Mouse (Mus musculus) MEL-GATA-1-ER (cell line): ENCODE results near the gene F3.

ENCODE experiments used
- DNase-seq: peaks from one replicate; pipeline ENCODE4 v3.0.0-alpha.2; 2012; ENCODE audit warnings: low read depth; ENCODE audit errors: extremely low read depth

Gene F3

GRCm38 (mm10) chr3:121722971-121723844 lies at the start of gene F3:
F3 (plus strand) TSS chr3:121723537.
- DNase-seq, result no peak

DNA sequence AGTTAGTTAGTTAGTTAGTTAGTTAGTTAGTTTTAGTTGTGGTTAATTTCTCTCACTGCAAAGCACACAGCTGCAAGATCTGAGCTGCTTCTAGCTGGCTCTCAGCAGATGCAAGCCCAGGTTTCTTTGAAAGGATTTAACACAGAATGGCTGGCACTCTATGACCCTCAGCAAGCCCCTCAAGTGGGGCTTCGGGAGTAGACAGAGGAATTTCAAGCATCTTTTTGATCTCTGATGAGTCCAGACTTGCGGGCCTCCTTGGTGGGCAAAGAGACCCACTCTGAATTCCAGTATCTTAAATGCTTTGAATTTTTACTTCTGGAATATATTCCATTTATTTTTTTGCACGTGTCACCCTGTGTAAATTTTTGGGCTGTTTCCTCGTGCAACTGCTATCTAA lies 44.4 kb upstream of the F3 start:
- no peak for DNase-seq

- DNase-seq, result no peak
These were observed 43.9 kb upstream of the F3 start for GRCm38 (mm10) chr3:121679443-121679842.

- DNase-seq, result no peak
These were observed 43.1 kb upstream of the F3 start for GRCm38 (mm10) chr3:121680187-121680586.

- no peak for DNase-seq
These were observed 40.6 kb upstream of the F3 start for GRCm38 (mm10) chr3:121682439-121683411.

DNA sequence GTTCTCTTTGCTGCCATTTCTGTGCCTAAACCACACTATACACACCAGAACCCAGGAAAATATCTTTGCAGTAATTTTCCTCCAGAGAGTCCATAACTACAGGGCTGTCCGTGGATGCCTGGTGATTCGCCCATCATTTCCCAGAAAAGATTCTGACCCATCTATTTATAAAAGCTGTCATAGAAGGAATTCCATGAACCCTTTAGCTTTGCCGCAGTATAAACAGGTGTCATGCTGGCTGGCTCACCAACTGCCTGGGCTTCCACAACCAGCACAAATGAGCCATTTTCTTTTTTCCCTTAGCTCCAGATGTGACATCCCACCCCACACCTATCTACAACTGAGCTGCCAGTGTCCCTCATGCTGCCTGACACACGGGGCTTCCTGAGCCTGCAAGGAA lies 38.8 kb upstream of the F3 start:
- no peak for DNase-seq

DNA sequence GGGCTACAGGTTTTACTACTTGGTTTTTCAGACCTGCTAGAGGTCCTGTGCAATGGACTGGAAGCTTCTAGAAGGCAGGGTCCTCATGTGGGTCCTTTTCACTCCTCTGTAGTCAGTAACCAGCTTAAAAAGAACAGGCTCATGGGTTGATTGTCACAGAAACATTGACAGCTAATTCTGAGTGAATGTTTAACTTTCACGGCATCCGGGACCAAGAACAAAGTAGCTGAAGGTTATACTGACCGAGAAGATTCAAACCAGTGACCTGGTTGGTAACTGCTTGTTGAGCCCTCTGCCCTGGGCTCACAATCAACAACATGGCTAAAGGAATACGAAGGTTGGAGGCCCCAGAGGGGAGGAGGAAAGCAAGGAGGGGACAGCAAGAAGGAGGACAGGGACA lies 38.4 kb upstream of the F3 start:
- DNase-seq, result no peak

- no peak for DNase-seq
These were observed 37.4 kb upstream of the F3 start for GRCm38 (mm10) chr3:121685985-121686384.

GRCm38 (mm10) chr3:121686408-121686911 lies 36.9 kb upstream of the F3 start:
- no peak for DNase-seq

DNA sequence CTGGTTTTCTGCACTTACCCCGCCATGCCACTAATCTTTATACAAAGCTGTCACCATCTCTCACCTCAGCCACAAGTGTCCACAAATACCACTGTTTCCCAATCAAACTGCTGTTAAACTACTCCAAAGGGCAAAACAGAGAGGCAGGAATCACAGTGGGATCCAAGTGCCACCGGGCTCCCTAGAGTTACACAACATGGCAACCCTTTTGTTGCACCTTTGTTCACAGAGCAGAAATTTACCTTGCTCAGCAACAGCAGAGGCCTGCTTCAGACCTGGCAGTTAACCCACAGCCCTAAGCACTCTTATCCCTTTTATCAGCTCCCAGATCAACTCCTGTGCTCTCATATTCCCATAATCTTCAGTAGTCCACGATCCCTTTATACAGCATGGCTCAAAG lies 35.6 kb upstream of the F3 start:
- no peak for DNase-seq

DNA sequence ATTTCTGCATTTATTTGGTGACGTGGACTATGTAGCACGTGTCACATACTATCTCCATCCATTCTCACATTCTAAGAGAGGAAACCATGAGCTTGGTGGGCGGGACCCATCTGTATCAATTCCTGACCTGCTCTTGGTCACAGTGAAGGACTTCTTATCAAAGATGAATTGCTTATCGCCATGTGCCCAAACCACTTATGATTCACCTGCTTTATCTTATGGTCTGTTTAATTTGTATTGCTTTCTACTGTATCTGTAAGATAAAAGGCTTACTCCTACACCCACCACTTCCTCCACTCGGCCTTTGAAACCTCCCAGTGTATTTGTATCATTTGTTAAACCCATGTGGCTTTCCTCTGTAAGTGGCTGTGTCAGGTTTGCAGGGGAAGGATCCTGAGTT lies 34.3 kb upstream of the F3 start:
- no peak for DNase-seq

DNA sequence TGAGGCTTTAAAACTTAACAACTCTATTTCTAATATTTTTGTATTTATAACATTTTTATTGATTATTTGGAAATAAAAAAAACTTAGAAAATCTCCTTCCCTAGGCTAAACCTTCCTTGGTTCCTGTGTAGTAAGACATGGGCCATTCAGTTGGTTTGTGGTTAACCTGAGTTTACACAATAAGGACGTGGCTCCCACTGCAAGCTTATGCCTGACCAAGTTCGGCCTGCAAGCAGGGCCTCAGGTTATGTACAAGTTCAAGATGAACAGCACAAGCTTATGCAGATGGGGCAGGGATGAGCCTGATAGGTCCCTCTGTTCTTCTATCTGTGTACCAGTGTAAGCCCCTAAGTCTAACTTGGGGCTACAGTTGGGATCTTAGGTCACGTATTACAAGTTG lies 33.6 kb upstream of the F3 start:
- no peak for DNase-seq

DNA sequence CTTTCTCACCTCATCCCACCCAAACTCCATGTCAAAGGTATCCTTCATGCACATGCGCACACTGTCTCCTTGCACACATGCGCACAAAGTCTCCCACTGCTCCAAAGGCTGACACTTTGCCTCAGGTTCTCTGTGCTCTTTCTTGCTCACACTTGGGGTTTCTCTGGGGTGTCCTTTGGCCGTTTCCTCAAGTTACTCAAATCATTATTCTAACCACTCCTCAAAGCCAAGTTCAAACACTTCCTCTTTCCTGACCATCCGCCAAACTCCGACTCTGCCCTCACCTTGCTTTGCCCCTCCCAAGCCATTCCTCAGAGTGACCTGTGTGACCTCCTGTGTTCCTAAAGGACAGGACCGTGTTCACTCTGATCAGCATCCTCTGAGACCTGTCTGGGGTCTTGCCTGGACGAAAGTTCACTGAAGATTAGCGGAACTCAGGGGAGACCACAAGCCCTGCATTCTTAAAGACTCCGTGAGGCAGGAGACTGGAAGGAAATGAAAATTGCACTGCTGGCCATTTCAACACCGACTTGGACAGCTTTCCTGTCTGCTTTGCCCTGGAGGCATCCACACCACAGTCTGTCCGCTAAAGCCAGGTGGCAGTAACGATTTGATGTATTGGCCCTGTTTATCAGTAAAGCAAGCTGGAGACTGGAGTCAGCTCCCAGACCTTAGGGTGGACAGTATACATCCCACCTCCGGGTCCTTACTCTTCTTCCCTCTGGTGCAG lies 30.2 kb upstream of the F3 start:
- no peak for DNase-seq

GRCm38 (mm10) chr3:121693746-121694145 lies 29.6 kb upstream of the F3 start:
- DNase-seq, result no peak

DNA sequence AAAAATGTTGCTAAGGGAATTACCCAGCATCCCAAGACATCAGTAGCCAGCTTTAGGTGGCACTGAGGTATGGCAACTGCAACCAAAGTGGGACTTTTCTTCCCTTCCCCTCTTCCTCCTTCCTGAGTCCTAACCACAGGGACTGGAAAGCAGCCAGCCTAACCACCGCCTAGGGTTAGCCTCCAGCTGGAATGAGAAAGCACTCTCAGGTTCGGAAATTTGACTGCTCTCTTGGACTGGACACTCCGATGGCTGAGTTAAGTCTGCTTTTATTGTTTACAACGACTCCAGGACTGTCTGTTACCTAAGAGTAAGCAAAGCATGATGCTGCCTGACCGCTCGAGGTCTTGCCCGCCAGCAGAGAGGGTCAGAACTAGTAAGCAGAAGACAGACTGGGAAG lies 26.2 kb upstream of the F3 start:
- DNase-seq, result no peak

DNA sequence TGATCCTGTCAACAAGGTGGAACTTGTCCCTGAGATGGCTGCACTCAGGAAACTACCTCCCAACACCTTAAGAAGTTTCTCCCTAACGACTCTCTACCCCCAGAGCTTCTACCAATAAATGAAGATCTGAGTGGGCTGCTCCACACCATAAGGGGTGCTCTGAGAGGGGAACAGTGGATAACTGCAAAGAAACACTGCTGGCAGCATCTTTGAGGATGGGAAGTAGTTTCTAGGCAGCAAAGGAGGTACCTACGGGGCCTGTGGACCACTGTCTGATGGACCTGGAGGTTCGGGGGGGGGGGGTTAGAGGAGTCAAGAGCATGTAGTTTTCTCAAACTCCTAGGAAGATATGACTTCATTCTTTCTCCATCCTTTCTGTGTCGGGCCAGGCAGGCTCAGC lies 23.9 kb upstream of the F3 start:
- no peak for DNase-seq

GRCm38 (mm10) chr3:121699849-121700248 lies 23.5 kb upstream of the F3 start:
- no peak for DNase-seq

DNA sequence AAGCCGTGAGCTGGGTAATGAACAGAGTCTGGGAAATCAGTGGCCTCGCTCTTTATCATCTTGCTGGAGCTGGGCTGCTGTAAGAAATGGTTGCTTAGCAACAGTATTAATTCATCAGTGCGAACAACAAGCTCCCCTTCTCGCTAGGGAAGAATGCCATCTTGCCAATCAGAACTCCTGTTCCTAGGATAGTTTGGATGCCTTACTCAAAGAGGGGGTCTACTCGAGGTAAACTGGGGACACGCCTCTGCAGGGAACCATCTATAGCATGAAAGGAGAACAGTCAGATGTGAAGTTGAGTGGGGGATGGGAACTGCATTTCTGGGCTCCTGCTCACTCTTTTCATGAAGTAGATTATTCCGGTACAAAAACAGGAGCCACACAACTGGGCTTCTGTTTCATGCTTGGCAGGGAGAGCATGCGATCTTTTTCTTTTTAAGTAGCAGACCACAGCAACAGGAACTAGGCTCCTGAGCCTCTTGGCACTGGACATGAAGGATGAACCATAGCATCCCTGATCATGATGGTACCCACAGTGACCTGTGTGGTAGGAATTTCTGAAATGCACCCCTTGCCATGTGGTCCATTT lies 22.9 kb upstream of the F3 start:
- DNase-seq, result no peak

DNA sequence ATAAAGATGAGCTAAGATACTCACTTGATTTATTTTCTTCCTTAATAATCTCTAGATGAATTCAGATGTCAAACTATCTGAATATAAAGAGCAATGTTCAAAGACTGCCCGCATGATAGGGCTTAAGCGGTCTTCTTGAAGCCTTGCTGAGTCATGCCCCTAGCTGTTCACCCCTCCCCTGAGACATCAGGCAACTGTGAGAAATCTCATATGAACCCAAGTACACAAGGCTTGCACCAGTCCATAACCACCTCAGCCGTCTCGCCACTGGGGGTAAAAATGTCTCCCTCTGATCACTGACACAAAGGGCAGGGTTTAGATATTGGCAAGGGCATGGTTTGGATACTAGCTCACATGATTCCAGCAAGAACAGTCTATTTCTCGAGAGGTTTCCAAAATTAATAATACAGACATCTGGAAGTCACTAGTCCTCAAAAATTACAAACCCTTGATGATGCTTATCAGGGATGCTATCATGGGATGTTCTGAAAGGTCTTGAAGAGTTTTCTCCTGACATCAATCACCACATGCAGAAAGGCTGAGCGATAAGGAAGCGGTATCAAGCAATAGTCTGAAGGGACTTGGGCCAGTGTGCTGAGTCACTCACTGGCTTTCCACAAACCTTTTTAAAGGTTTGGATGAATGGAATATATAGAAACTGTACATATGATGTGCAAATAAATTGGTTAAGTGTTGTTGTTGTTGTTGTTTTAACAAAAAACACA lies 20.0 kb upstream of the F3 start:
- DNase-seq, result no peak

DNA sequence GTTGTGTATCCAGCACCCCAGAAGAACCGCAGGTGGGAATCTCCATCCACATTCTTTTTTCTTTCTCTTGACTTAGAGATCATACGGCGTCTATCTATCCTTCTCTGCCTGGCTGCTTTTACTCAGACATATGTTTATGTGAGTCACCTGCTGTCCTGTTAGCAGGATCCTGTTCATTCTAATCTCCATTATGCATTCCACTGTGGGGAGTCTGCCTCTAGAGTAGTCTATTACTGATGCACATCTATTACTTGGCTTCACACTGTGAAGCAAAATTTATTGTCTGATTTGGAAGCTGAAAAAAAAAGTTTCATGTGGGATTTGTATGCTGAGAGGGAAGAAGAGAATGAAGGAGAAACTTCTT lies 19.5 kb upstream of the F3 start:
- DNase-seq, result no peak
